Mouse (Mus musculus): ENCODE measurements around the gene Pcyt1b.

Pcyt1b gene

DNA sequence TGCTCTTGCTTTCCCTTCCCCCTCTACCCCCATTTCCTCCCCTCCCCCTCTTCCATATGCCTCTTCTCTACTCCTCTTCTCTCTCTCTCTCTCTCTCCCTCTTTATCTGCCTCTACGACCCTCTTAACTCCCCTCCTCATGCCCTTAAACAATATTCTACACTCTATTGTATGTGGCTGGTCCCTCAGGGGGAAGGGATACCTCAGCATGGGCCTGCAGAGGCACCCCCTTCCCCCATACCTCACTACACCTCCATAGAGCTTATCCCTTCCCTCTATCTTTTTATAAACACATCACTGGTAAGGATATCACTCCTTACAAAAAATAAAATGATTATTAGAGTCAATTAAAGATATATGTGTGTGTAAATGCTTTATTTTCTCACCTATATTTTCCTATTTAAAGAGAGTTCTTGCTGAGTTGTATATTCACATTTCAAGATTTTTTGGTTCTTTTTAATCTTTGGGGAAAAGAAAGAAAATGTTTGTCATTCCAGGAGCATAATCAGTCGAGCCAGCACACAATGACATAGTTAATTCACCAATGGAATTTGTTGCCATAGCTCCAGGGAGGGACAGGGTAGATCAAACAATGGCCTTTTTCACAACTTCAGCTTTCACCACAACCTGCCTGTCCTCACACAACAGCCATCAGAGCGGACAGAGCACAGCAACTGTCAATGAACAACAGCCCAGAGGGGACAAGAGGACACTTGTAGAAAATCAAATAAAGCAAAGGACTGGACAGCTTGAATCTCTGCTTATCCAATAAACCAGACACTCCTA lies at the start of gene Pcyt1b:
Gene Pcyt1b, plus strand, starts transcription at position 646 of the 785 bp plus-strand sequence.
- no peak for DNase-seq (ENCODE audit: low spot score)

DNA sequence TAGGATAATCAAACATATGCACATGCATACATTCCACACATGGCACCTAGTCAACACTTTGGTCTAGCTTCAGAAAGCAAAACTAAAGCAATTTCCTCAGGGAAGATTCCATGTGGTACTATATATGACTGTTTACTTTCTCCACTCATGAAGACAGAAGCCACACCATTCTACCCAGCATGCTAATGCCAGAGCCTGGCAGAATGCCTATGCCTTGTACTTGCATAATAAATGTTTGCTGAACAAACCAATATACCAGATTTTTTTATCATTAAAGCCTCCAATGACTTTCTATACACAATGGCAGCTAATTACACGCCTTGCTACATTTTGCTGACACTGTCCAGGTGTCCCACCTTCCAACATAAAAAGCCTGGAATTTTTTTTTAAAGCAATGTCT lies 24.4 kb upstream of the Pcyt1b start:
- DNase-seq (ENCODE audit: low spot score), result no peak

DNA sequence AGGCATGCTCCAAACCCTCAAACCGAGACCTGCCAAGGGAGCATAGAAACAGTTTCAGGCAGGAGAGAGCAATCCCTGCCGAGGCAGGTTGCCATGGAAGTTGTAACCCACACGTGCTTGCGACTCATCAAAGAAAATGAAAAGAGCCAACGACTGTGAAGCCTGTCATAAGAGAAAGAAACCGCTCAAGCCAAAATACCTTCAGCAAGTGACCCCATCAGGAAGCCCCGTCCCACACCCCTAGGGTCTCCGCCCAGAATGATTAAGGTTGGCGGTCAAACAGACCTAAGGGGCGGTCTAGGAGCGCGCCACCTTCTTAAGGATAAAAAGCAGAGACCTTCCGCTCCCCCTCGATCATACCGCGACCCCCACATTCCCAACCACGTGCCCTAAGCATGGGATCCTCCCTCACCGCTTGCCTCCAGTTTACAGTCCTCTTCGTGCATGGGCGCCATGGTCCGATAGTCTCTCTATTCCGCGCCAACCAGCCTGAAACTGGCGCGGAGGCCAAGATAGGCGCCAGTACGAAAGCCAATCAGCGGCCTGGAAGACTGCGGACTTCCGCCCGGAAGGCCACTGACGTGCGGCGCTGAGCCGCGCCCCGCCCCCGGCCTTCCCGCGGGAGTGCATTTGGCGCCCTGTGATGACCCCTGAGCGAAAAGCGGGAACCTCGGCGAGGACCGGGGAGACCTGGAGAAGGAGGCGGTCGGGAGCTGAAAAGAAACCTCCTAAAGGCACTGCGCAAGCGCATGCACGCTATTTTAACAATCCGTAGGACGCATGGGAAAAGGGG lies 22.8 kb upstream of the Pcyt1b start, which contains the start of gene Pola1:
Gene Pola1, minus strand, starts transcription at position 499 of the 793 bp plus-strand sequence.
- peak; percentile 84 for DNase-seq (ENCODE audit: low spot score)

DNA sequence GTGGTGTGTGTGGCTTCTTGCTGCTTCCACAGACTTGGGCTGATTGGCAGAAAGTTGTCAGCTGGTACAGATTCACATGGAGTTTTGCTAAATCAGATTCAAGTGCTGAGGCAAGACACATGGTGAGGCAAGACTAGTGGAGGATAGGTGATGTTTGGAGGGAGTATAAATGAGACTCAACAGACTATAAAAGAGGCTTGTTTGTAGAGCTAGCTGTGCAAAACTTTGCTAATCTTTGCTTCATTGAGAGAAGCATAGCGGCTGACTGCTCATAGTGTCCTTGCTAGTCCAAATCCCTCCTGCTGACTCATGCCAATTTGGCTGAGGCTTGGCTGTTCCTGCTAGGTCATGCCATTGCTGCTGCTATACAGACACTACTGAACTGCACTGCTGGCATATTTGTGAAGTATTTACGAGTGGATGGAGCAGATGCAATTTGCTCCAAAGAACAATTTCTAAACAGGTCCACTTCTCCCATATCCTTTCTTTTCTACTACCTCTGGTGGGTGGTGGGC lies 19.7 kb upstream of the Pcyt1b start:
- no peak for DNase-seq (ENCODE audit: low spot score)

DNA sequence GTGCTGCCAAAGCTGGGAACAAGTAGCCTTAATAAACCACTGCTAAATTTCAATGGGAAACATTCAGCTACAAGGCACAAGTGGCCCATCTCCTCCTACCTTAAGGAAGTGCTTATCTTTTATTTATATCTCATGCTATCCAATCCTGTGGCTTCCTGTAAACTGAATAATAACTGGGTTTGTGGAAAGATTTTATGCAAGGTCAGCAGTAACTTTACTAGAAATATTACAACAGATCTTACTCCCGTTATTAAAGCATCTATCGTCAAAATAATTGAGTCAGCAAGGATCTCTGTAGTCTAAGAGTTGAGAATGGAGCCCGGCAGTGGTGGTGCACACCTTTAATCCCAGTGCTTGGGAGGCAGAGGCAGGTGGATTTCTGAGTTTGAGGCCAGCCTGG lies 11.1 kb upstream of the Pcyt1b start:
- DNase-seq (ENCODE audit: low spot score), result no peak

DNA sequence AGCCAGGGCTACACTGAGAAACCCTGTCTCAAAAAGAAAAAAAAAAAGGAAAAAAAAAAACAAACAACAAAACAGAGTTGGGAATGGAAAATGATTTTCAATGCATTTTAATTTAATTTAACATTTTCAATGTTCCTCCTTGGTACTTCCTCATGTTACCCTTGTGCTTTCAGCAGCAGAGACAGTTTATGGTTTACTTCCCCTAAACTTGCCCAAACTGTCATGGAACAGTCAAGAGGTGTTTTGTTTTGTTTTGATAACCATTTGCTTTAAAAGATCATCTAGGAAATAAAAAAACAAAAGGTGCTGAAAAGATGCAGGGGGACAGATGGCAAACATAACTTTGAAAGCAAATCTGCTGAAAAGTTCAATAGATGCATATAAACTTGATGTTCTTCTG lies 10.6 kb upstream of the Pcyt1b start:
- no peak for DNase-seq (ENCODE audit: low spot score)

DNA sequence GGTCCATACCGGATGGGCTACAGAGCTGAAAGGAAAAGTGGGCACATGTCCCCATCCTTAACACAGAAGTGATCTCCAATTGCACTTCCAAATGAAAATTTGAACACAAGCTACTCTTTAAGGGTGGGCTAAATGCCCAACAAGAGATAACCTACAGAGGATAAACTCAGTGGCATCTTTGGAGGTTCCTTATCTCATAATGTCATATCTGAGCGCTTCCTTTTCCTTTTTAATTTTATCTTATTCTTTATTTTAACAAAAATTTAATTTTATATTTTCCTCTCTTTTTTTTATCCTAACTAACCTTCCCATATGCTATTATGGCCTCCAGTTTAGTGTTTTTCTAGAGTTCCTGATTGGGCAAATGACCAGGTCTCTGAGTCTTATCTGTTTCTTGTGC lies 3.9 kb upstream of the Pcyt1b start:
- no peak for DNase-seq (ENCODE audit: low spot score)

DNA sequence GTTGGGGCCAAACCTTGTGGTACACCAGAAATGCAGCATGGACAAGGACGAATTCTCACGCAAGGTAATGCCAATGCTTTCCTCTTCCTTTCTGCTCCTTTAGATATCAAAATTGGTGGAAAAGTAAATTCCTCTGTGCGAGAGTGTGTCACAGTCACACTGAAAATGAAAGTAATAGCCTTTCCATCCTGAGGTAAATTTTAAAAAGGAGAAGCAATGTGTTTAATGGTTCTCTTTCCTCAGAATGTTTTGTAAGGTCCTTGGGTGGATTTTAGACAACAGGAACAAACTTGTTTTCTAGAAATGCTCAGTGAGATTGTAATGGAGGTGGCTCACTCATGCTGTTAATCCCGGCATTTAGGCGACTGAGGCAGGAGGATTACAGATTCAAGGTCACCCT lies 490 bp downstream of the Pcyt1b start:
- DNase-seq (ENCODE audit: low spot score), result no peak

DNA sequence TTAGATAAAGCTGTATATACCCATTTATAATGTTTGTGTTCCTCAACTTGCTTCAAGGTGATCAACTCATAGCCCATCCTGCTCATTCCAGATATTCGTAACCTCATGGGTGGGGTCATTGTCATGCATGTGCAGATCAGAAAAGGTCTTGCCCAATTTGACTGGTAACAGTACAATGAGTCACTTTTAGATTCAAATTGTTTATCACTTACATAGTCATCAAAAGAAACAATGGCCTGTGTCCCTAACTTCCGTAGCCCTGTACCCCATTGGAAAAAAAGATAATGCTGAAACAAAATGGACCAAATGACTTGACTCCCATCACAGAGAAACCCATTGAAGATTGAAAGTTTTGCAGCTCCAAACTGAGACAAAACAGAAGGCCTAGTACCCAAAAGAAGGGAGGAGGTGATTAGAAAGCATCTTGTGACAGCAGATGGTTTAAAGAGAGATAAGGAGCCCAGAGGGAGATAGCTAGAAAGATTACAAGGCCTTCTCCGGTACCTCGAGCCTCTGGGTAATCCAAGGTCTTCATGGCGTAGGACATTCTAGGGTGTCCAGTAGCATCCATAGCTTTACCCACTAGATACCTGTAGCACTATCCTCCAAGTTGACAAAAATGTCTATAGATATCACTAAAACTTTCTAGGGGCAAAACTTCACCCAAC lies 9.4 kb downstream of the Pcyt1b start:
- no peak for DNase-seq (ENCODE audit: low spot score)

DNA sequence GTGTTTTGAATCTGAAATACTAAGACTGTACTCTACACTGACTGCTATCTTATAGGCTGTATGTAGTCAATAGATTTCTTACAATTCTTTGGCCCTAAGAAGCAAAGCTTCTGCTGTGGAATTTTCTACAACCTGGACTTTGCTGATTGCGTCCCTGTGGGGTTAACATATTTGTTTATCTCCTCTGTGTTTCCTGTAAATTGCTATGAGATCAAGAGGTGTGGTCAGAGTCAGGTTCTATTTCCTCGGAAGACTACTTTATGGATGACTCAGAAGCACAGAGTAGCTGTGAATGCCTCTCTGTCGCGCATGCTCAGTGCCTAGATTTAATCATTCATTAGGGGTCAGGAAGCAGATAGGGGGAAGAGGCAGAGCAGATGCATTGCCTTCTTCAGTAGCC lies 10.1 kb downstream of the Pcyt1b start:
- no peak for DNase-seq (ENCODE audit: low spot score)

DNA sequence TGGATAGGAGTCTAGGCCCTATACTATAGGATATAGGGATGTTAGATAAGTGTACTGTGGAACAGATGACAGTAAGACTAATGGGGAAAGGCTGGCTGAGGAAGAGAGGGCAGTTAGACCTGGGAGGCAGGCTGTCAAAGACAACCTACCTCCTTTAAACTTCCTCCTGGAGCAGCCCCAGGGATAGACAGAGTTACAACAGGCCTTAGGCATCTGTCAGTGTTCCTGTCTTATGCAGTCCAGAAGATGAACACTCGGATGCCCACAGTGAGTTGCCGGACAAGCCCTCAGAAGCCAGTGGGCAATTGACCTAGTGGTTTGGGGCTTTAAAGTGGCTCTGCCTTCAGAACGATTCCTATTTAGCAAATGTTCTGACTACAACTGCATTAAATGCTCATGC lies 19.8 kb downstream of the Pcyt1b start:
- DNase-seq (ENCODE audit: low spot score), result no peak

DNA sequence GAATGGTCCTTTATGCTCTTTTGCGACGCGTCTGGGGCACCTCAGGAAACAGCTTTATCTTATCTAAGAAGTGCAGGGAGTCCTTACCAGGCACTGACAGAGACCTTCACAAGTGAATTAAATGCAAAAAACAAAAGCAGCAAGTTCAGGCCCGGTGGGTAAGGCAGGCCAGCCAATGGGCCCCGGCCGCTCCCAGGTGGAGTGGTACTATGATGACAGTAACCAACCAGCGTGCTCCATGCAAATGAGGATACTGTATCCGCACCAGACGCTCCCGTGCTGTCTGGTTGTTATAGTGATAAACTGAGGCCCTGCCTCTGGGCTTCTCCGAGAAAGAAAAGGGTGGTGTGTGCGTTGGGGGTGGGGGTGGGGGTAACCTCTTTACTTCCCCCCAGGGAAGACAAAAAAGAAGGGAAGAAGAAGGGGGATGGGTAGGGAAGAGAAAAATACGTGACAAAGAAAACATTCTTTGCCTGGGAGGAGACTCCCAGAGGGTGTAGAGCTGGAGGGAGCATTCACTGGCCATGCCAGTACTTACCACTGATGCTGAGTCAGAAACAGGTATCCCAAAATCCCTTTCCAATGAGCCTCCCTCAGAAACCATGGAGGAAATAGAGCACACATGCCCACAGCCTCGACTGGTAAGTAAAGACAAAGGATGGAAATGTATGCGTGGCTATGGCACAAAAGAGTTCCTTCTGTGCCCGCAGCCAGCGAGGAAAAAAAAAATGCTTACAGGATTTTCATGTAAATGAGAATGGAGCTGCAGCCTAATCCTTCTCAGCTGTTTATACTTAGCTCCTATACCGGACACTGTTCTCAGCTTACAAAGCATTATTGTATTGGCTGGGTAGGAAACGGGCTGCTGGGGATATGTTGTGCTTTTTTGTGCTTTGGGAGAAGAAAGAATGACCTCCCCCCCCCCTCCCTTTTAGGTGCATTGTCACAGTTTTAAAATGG lies 20.5 kb downstream of the Pcyt1b start:
- DNase-seq (ENCODE audit: low spot score), result peak; percentile 70

DNA sequence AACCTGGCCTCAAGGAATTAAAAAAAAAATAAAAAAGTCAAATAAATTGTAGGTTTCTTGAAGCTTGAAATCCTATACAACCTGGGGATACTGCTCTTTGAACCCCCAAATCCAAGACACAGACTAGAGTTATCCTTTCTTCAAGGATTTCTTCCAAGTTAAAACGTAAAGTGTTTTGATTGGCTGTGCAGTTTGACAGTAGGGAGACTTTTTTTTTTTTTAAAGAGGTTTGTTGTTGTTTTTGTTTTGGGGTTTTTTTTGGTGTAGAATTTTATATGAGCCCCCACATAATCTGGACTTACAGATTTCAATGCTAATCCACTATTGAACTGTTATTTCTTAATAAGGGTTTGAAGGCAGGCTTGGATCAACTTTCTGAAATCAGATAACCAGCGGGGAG lies 21.6 kb downstream of the Pcyt1b start:
- no peak for DNase-seq (ENCODE audit: low spot score)

DNA sequence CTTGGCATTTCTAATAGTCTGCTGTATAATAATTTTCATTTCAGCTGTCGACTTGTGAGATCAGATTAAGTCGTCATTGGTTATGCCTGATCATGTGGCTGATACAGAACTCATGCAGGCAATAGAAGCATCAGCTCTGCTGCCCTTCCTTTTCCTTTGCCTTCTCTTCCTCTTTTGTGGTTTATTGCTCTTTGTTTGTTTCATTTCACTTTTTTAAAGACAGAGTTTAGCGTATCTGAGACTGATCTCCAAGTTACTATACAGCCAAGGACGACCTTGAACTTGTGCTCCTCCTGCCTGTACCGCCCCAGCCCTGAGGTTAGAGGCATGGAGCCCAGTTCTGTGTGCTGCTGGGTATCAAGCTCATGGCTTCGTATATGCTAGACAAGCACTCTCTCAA lies 34.6 kb downstream of the Pcyt1b start:
- no peak for DNase-seq (ENCODE audit: low spot score)

DNA sequence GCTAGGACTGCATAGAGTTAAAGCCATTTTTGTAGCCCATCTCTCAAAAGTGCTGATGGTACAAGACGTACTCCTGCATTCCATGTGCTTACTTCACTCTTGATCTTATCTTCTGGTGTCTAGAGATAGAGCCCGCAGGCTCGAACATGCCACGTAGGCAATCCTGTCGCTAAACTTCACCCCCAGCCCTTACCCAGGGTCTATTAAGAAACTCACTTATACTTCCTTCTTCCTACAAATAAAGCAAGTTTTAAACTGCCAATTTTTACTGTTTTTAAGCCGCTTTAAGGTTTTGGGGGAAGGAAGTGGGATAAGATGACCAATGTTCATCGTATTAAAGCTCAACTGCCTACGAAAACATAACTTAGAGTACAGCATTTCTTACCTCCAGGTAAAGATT lies 36.0 kb downstream of the Pcyt1b start:
- DNase-seq (ENCODE audit: low spot score), result no peak

DNA sequence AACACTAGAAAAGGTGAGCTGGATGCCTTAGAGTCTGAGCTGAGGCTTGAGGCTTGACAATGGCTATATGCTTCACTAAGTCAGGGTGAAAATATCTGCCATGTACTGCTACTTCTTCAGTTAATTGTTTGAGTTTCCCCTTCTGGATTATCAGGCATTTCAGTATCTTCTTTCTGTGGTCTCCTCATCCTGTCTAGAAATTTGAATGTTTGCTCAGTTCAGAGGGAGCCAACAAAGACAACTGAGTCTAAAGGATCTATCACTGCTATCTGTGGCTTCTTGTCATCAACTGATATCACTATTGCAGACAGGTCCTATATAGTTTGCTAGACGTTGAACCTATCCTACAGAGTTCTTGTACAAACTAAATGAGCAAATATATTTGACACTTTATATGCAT lies 42.9 kb downstream of the Pcyt1b start:
- DNase-seq (ENCODE audit: low spot score), result no peak

DNA sequence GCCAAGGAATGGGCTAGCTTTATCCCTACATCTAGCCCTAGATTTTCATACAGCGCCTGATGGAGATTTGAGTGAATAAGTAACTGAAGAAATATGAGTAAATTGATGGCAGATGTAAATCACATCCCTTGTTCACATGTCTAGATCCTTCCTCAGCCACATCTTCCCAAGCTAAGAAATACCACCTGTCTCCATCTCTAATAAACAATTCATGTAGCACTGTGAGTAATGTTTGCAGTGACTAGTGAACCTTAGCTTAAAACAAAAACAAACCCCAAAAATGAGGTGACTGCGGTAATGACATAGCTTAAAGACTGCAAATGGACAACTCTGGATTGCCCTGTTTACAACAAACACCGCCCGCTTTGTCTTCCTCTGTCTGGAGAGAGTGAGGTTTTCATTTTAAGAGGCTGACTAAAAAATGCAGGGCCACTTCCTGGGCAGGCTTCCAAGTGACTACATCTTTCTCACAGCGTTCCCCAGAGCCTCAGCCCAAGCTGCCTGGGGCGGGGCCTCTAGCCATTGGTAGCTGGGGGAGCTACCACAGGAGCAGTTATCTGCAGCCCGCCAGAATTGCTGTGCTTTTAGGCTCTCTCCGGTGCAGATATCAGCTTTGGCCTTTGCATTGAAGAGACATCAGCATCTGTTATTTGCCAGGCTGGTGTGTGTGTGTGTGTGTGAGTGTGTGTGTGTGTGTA lies 46.0 kb downstream of the Pcyt1b start:
- DNase-seq (ENCODE audit: low spot score), result no peak

DNA sequence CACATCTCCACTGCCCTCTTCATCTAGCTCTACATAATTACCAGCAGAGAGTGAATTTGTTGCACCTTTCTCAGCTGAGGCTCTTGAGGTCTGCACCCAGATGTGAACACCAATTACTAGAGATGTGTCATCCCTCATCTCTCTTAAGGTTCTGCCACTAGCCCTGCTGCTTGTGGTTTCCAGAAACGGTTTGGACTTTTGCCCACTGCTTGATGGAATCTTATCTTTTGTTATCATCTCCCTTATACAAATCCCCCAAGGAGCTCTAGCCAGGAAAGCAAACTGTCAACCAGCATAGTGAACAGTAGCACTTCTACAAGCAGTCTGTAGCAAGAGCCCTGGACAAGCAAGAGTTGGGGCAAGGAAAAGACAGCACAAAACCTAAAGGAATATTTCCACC lies 57.9 kb downstream of the Pcyt1b start:
- DNase-seq (ENCODE audit: low spot score), result no peak

DNA sequence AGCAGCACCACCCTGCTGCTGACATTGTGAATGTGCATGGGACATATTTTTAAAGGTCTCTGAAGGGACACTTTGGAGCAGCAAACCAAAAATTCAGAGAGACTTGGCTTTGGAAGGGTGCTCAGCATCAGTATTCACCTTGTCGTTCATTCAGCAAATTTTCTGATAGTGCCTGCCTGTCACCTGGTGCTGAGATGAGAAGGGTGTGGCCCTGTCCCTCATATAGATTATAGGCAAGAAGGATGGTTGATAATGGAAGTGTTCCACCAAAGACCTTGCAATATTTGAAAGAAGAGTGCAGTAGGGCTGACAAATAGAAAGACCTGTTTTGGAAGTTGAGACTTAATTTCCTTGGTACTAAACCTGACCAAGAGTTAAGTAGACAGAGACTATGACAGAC lies 74.9 kb downstream of the Pcyt1b start:
- no peak for DNase-seq (ENCODE audit: low spot score)

DNA sequence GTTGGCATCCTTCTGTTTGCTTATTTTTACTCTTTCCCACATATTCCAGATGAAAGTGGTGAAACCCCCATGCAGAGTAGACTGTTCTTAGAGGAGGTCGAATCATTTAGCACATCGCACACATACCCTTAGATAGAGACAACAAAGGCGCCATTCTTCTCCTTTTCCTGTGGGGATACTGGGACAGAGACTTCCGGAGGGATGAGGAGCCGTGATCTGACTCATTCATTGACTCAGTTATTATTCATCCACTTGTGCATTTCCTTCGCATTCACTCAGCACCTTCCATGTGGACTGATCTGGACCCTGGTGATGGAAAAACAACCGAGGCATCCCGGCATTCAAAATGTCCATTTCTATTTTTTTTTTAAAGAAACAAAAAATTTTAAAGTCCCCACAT lies 76.2 kb downstream of the Pcyt1b start:
- no peak for DNase-seq (ENCODE audit: low spot score)

DNA sequence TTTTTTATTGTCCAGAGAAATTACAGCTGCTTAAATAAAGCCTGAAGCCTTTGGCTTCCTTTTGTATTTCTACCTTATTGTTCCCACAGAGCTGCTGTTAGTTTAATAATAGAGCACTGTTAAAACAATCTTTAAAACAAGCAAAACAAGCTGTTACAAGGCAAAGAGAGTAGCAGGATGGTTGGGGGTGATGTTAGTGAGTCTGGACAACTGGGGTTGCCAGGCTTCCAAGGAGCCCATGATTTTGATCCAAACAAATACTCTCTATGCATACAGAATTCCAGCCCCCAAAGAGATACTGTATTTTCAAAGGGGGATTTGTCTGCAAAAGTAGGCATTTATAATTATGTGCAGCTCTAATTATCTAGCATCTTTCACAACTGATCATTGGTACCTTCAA lies 77.7 kb downstream of the Pcyt1b start:
- peak; percentile 33 for DNase-seq (ENCODE audit: low spot score)
